Mouse (Mus musculus): ENCODE results near the gene Gm45716. TPM values are rescaled to one million over a fixed set of nuclear protein-coding genes. Genes with fewer than 3 reads are reported as not detected.

Gm45716 gene
- polyA plus RNA-seq (2015; fragmentation: Nextera tagmentation; extraction: Ambion mirVana): 25.0 and 28.8 TPM in 2 replicates

- 90% methylated on average over 7 of the region's 7 CpGs for WGBS
- Histone ChIP-seq H3K4me1 (replicated peaks) (no peaks in the 10 kb centered on the region), H3K9me3 (no peaks in the 10 kb centered on the region), H3K4me2 (no peak within 1 kb of the TSS), H3K9ac (no peak within 1 kb of the TSS), H3K36me3 (no peaks in the 10 kb centered on the region), H3K27ac (replicated peaks) (no peak within 1 kb of the TSS), H3K27me3 (no peaks in the 10 kb centered on the region), H3K4me3 (no peak within 1 kb of the TSS)
- no peak for ATAC-seq (ENCODE audit: low read depth)
These were observed at the start of gene Gm45716 for GRCm38 (mm10) chr11:90187441-90187840. Gene Gm45716 (plus strand): TSS chr11:90187683.

GRCm38 (mm10) chr11:90142393-90142792, 45.1 kb upstream of the Gm45716 start:
- WGBS: 34% methylated on average over 4 of the region's 4 CpGs
- no peaks in the 10 kb centered on the region for H3K27me3 ChIP-seq
- no peaks in the 10 kb centered on the region for H3K9me3 ChIP-seq
- no peak overlapping the region; the same call in 1 of the 2 replicates for H3K27ac ChIP-seq (replicated peaks)
- no peaks in the 10 kb centered on the region for H3K36me3 ChIP-seq
- ATAC-seq (ENCODE audit: low read depth): peak; percentile 71; the same call in 1 of the 2 replicates
- no peak overlapping the region for H3K4me3 ChIP-seq
- H3K4me2 ChIP-seq: no peak overlapping the region
- H3K4me1 ChIP-seq (replicated peaks): 0 out of 2 replicates have a peak, but pooled peaks cover 9% of the 10 kb centered on the region
- no peak overlapping the region for H3K9ac ChIP-seq

- H3K36me3 ChIP-seq: no peaks in the 10 kb centered on the region
- no peak overlapping the region for H3K4me2 ChIP-seq
- H3K9ac ChIP-seq: no peak overlapping the region
- no peaks in the 10 kb centered on the region for H3K9me3 ChIP-seq
- H3K27me3 ChIP-seq: no peaks in the 10 kb centered on the region
- ATAC-seq (ENCODE audit: low read depth): no peak
- 0 out of 2 replicates have a peak, but pooled peaks cover 9% of the 10 kb centered on the region for H3K4me1 ChIP-seq (replicated peaks)
- H3K4me3 ChIP-seq: no peak overlapping the region
- 76% methylated on average over 4 of the region's 4 CpGs for WGBS
- peak overlapping the region; percentile 50 for H3K27ac ChIP-seq (replicated peaks)
These were observed 44.5 kb upstream of the Gm45716 start for GRCm38 (mm10) chr11:90142936-90143335.

GRCm38 (mm10) chr11:90146086-90146860, 41.2 kb upstream of the Gm45716 start:
- 93% methylated on average over 17 of the region's 17 CpGs for WGBS
- Histone ChIP-seq H3K4me1 (replicated peaks) (0 out of 2 replicates have a peak, but pooled peaks cover 9% of the 10 kb centered on the region), H3K36me3 (no peaks in the 10 kb centered on the region), H3K4me3 (no peak overlapping the region), H3K27ac (replicated peaks) (no peak overlapping the region), H3K9ac (no peak overlapping the region), H3K27me3 (no peaks in the 10 kb centered on the region), H3K4me2 (no peak overlapping the region), H3K9me3 (no peaks in the 10 kb centered on the region)
- no peak for ATAC-seq (ENCODE audit: low read depth)

GRCm38 (mm10) chr11:90155066-90155465, 32.4 kb upstream of the Gm45716 start:
- Histone ChIP-seq H3K4me2 (no peak overlapping the region), H3K4me1 (replicated peaks) (peaks cover 11% of the 10 kb centered on the region), H3K27me3 (no peaks in the 10 kb centered on the region), H3K9ac (no peak overlapping the region), H3K9me3 (no peaks in the 10 kb centered on the region), H3K36me3 (no peaks in the 10 kb centered on the region), H3K27ac (replicated peaks) (peak overlapping the region; percentile 52), H3K4me3 (no peak overlapping the region)
- 11% methylated on average over 5 of the region's 5 CpGs for WGBS
- no peak for ATAC-seq (ENCODE audit: low read depth)

GRCm38 (mm10) chr11:90155466-90155865, 32.0 kb upstream of the Gm45716 start:
- ATAC-seq (ENCODE audit: low read depth): peak; percentile 81
- no peak overlapping the region for H3K4me2 ChIP-seq
- no peaks in the 10 kb centered on the region for H3K36me3 ChIP-seq
- H3K4me3 ChIP-seq: no peak overlapping the region
- 2% methylated on average over 2 of the region's 2 CpGs for WGBS
- H3K9me3 ChIP-seq: no peaks in the 10 kb centered on the region
- H3K27ac ChIP-seq (replicated peaks): peak overlapping the region; percentile 62
- H3K9ac ChIP-seq: no peak overlapping the region
- H3K4me1 ChIP-seq (replicated peaks): peaks cover 11% of the 10 kb centered on the region
- H3K27me3 ChIP-seq: no peaks in the 10 kb centered on the region

- no peaks in the 10 kb centered on the region for H3K36me3 ChIP-seq
- no peak for ATAC-seq (ENCODE audit: low read depth)
- peaks cover 8% of the 10 kb centered on the region; the same call in 1 of the 2 replicates for H3K4me1 ChIP-seq (replicated peaks)
- no peak overlapping the region for H3K4me3 ChIP-seq
- H3K9ac ChIP-seq: no peak overlapping the region
- H3K9me3 ChIP-seq: no peaks in the 10 kb centered on the region
- WGBS: 37% methylated on average over 6 of the region's 6 CpGs
- no peak overlapping the region for H3K27ac ChIP-seq (replicated peaks)
- peaks cover 7% of the 10 kb centered on the region; the same call in 1 of the 2 replicates for H3K27me3 ChIP-seq
- no peak overlapping the region for H3K4me2 ChIP-seq
These were observed 19.7 kb upstream of the Gm45716 start for GRCm38 (mm10) chr11:90167771-90168170.

- Histone ChIP-seq H3K27ac (replicated peaks) (no peak overlapping the region), H3K9me3 (no peaks in the 10 kb centered on the region), H3K27me3 (peaks cover 7% of the 10 kb centered on the region; the same call in 1 of the 2 replicates), H3K4me2 (no peak overlapping the region), H3K4me1 (replicated peaks) (peaks cover 8% of the 10 kb centered on the region; the same call in 1 of the 2 replicates), H3K4me3 (no peak overlapping the region), H3K9ac (no peak overlapping the region), H3K36me3 (no peaks in the 10 kb centered on the region)
- 81% methylated on average over 10 of the region's 10 CpGs for WGBS
- ATAC-seq (ENCODE audit: low read depth): no peak
These were observed 19.0 kb upstream of the Gm45716 start for GRCm38 (mm10) chr11:90168338-90169065.

- Histone ChIP-seq H3K4me1 (replicated peaks) (peaks cover 8% of the 10 kb centered on the region; the same call in 1 of the 2 replicates), H3K4me2 (peak overlapping the region; percentile 50), H3K36me3 (no peaks in the 10 kb centered on the region), H3K27ac (replicated peaks) (peak overlapping the region; percentile 14), H3K9me3 (no peaks in the 10 kb centered on the region), H3K4me3 (peak overlapping the region; percentile 28), H3K9ac (peak overlapping the region; percentile 43; the same call in 1 of the 2 replicates), H3K27me3 (peaks cover 7% of the 10 kb centered on the region; the same call in 1 of the 2 replicates)
- ATAC-seq (ENCODE audit: low read depth): peak; percentile 77
- WGBS: 40% methylated on average over 20 of the region's 20 CpGs
These were observed 18.1 kb upstream of the Gm45716 start for GRCm38 (mm10) chr11:90169200-90170013.

GRCm38 (mm10) chr11:90170014-90170320, 17.5 kb upstream of the Gm45716 start:
- H3K4me2 ChIP-seq: peak overlapping the region; percentile 50
- H3K27ac ChIP-seq (replicated peaks): peak overlapping the region; percentile 14; the same call in 1 of the 2 replicates
- H3K4me1 ChIP-seq (replicated peaks): peaks cover 8% of the 10 kb centered on the region; the same call in 1 of the 2 replicates
- peaks cover 7% of the 10 kb centered on the region; the same call in 1 of the 2 replicates for H3K27me3 ChIP-seq
- H3K4me3 ChIP-seq: peak overlapping the region; percentile 28
- peak overlapping the region; percentile 43; the same call in 1 of the 2 replicates for H3K9ac ChIP-seq
- under 1% methylated on average over 7 of the region's 7 CpGs for WGBS
- no peaks in the 10 kb centered on the region for H3K9me3 ChIP-seq
- no peaks in the 10 kb centered on the region for H3K36me3 ChIP-seq
- peak; percentile 89 for ATAC-seq (ENCODE audit: low read depth)

GRCm38 (mm10) chr11:90172331-90172730, 15.2 kb upstream of the Gm45716 start:
- Histone ChIP-seq H3K4me1 (replicated peaks) (peaks cover 8% of the 10 kb centered on the region; the same call in 1 of the 2 replicates), H3K9ac (no peak overlapping the region), H3K4me3 (no peak overlapping the region), H3K36me3 (no peaks in the 10 kb centered on the region), H3K27ac (replicated peaks) (no peak overlapping the region), H3K9me3 (no peaks in the 10 kb centered on the region), H3K4me2 (no peak overlapping the region), H3K27me3 (peaks cover 7% of the 10 kb centered on the region; the same call in 1 of the 2 replicates)
- WGBS: 91% methylated on average over 6 of the region's 6 CpGs
- ATAC-seq (ENCODE audit: low read depth): no peak

All from neural tube, embryonic 13.5 days (tissue).